Mouse (Mus musculus): Measurements from ENCODE around the gene Doc2g. TPM values are rescaled to one million over a fixed set of nuclear protein-coding genes. Genes with fewer than 3 reads are reported as not detected.
"Not testable (repeated sequence)": the region's sequence is repeated elsewhere in the genome, so short reads cannot be mapped to it uniquely, and the experiment has no call there.

The Doc2g gene
- polyA plus RNA-seq, 1 experiment from 2014 or later, result 1.9 TPM

- DNase-seq (ENCODE audit: low spot score), result peak; percentile 62
- Histone ChIP-seq H3K4me2 (replicated peaks; ENCODE audit: low read depth, low read length) (no peak within 1 kb of the TSS), H3K27ac (ENCODE audit: low read length) (no peak within 1 kb of the TSS), H3K4me1 (ENCODE audit: insufficient read depth, low read depth, low read length) (no peaks in the 10 kb centered on the region), H3K9ac (replicated peaks; ENCODE audit: low read depth) (no peak within 1 kb of the TSS), H3K9me3 (ENCODE audit: low read length) (no peaks in the 10 kb centered on the region), H3K4me3 (ENCODE audit: low read depth, low read length) (no peak within 1 kb of the TSS), H3K36me3 (ENCODE audit: insufficient read depth, low read length) (no peaks in the 10 kb centered on the region), H3K27me3 (replicated peaks; ENCODE audit: insufficient read depth, low read length) (no peaks in the 10 kb centered on the region)
- 33% methylated on average over 9 of the region's 9 CpGs for WGBS
- TF ChIP-seq CTCF (IDR thresholded peaks at IDR 0.05), result no peak
- TF ChIP-seq EP300 (IDR thresholded peaks at IDR 0.05), result no peak
- ATAC-seq, result peak; percentile 72
These were observed 30.9 kb upstream of the Doc2g start, which contains the start of gene Aldh3b2 for GRCm38 (mm10) chr19:3972229-3972628. Gene Aldh3b2 (plus strand): TSS chr19:3972328.

- H3K36me3 ChIP-seq (ENCODE audit: insufficient read depth, low read length); H3K9ac ChIP-seq (replicated peaks; ENCODE audit: low read depth); H3K9me3 ChIP-seq (ENCODE audit: low read length); ATAC-seq; H3K27ac ChIP-seq (ENCODE audit: low read length); H3K27me3 ChIP-seq (replicated peaks; ENCODE audit: insufficient read depth, low read length); H3K4me2 ChIP-seq (replicated peaks; ENCODE audit: low read depth, low read length); H3K4me3 ChIP-seq (ENCODE audit: low read depth, low read length); DNase-seq (ENCODE audit: low spot score); H3K4me1 ChIP-seq (ENCODE audit: insufficient read depth, low read depth, low read length): not testable (repeated sequence)
- 73% methylated on average over 6 of the region's 6 CpGs for WGBS
These were observed 28.5 kb upstream of the Doc2g start for GRCm38 (mm10) chr19:3974608-3975007.

GRCm38 (mm10) chr19:3975866-3976265, 27.2 kb upstream of the Doc2g start:
- no peak overlapping the region for H3K4me2 ChIP-seq (replicated peaks; ENCODE audit: low read depth, low read length)
- no peak for ATAC-seq
- H3K27ac ChIP-seq (ENCODE audit: low read length), result no peak overlapping the region
- TF ChIP-seq CTCF (IDR thresholded peaks at IDR 0.05) (no peak), EP300 (IDR thresholded peaks at IDR 0.05) (no peak)
- H3K4me3 ChIP-seq (ENCODE audit: low read depth, low read length), result no peak overlapping the region
- no peaks in the 10 kb centered on the region for H3K9me3 ChIP-seq (ENCODE audit: low read length)
- H3K9ac ChIP-seq (replicated peaks; ENCODE audit: low read depth), result no peak overlapping the region
- H3K36me3 ChIP-seq (ENCODE audit: insufficient read depth, low read length), result no peaks in the 10 kb centered on the region
- peak; percentile 37 for DNase-seq (ENCODE audit: low spot score)
- WGBS, result 49% methylated on average over 2 of the region's 2 CpGs
- H3K4me1 ChIP-seq (ENCODE audit: insufficient read depth, low read depth, low read length), result no peaks in the 10 kb centered on the region
- no peaks in the 10 kb centered on the region for H3K27me3 ChIP-seq (replicated peaks; ENCODE audit: insufficient read depth, low read length)

GRCm38 (mm10) chr19:3980309-3980708, 22.8 kb upstream of the Doc2g start:
- Histone ChIP-seq H3K27me3 (replicated peaks; ENCODE audit: insufficient read depth, low read length) (no peaks in the 10 kb centered on the region), H3K9me3 (ENCODE audit: low read length) (no peaks in the 10 kb centered on the region), H3K4me2 (replicated peaks; ENCODE audit: low read depth, low read length) (no peak overlapping the region), H3K36me3 (ENCODE audit: insufficient read depth, low read length) (no peaks in the 10 kb centered on the region), H3K4me3 (ENCODE audit: low read depth, low read length) (no peak overlapping the region), H3K27ac (ENCODE audit: low read length) (no peak overlapping the region), H3K9ac (replicated peaks; ENCODE audit: low read depth) (no peak overlapping the region), H3K4me1 (ENCODE audit: insufficient read depth, low read depth, low read length) (no peaks in the 10 kb centered on the region)
- peak; percentile 72 for ATAC-seq
- peak; percentile 90 for DNase-seq (ENCODE audit: low spot score)
- peak; percentile 92 for TF ChIP-seq CTCF (IDR thresholded peaks at IDR 0.05)
- TF ChIP-seq EP300 (IDR thresholded peaks at IDR 0.05), result no peak
- 5% methylated on average over 4 of the region's 4 CpGs for WGBS

GRCm38 (mm10) chr19:3980917-3981316, 22.2 kb upstream of the Doc2g start:
- TF ChIP-seq EP300 (IDR thresholded peaks at IDR 0.05) (no peak), CTCF (IDR thresholded peaks at IDR 0.05) (no peak)
- no peak overlapping the region for H3K9ac ChIP-seq (replicated peaks; ENCODE audit: low read depth)
- 72% methylated on average over 9 of the region's 9 CpGs for WGBS
- H3K27ac ChIP-seq (ENCODE audit: low read length), result no peak overlapping the region
- H3K9me3 ChIP-seq (ENCODE audit: low read length), result no peaks in the 10 kb centered on the region
- H3K4me3 ChIP-seq (ENCODE audit: low read depth, low read length), result no peak overlapping the region
- ATAC-seq (no peak), DNase-seq (ENCODE audit: low spot score) (no peak)
- H3K27me3 ChIP-seq (replicated peaks; ENCODE audit: insufficient read depth, low read length), result no peaks in the 10 kb centered on the region
- no peaks in the 10 kb centered on the region for H3K36me3 ChIP-seq (ENCODE audit: insufficient read depth, low read length)
- H3K4me2 ChIP-seq (replicated peaks; ENCODE audit: low read depth, low read length), result no peak overlapping the region
- H3K4me1 ChIP-seq (ENCODE audit: insufficient read depth, low read depth, low read length), result no peaks in the 10 kb centered on the region

GRCm38 (mm10) chr19:3983527-3984200, 19.4 kb upstream of the Doc2g start:
- 55% methylated on average over 9 of the region's 9 CpGs for WGBS
- Histone ChIP-seq H3K36me3 (ENCODE audit: insufficient read depth, low read length) (no peaks in the 10 kb centered on the region), H3K9ac (replicated peaks; ENCODE audit: low read depth) (no peak overlapping the region), H3K4me1 (ENCODE audit: insufficient read depth, low read depth, low read length) (peaks cover 10% of the 10 kb centered on the region; the same call in 1 of the 2 replicates), H3K9me3 (ENCODE audit: low read length) (no peaks in the 10 kb centered on the region), H3K27ac (ENCODE audit: low read length) (no peak overlapping the region), H3K4me2 (replicated peaks; ENCODE audit: low read depth, low read length) (no peak overlapping the region), H3K27me3 (replicated peaks; ENCODE audit: insufficient read depth, low read length) (no peaks in the 10 kb centered on the region), H3K4me3 (ENCODE audit: low read depth, low read length) (no peak overlapping the region)
- TF ChIP-seq EP300 (IDR thresholded peaks at IDR 0.05), result no peak
- no peak for TF ChIP-seq CTCF (IDR thresholded peaks at IDR 0.05)
- no peak for ATAC-seq
- no peak for DNase-seq (ENCODE audit: low spot score)
